In genomic region chr3:130095160-130095781, GRCm38 (mm10) we compare ENCODE assay signal across 9 mouse cellular contexts. TPM values are rescaled to one million over a fixed set of nuclear protein-coding genes. Genes with fewer than 3 reads are reported as not detected.
DNase-seq lines count a peak whose midpoint lies in the region; ATAC-seq and TF ChIP-seq lines count a peak whose summit lies in the region.
"Had no signal": no experiment of that assay in that cellular context is flagged by ENCODE, and none has a peak within 500 bp of the region (broad histone marks: within the 10 kb centered on the region; RNA-seq: fewer than 3 reads in every experiment).

No protein-coding gene starts in this region.

- no peaks in the 10 kb centered on the region for H3K27me3 ChIP-seq in heart, postnatal 0 days (ENCODE audit: control insufficient read depth, insufficient read depth, low read length)
- no peaks in the 10 kb centered on the region for H3K27me3 ChIP-seq in hindbrain, embryonic 14.5 days (ENCODE audit: control insufficient read depth, insufficient read depth, low read length)
- H3K27me3 ChIP-seq in limb, embryonic 11.5 days (ENCODE audit: control insufficient read depth, insufficient read depth, low read length): no peaks in the 10 kb centered on the region
- H3K27me3 ChIP-seq in neural tube, embryonic 13.5 days: no peaks in the 10 kb centered on the region
- H3K27me3 ChIP-seq: stomach, embryonic 15.5 days had no signal

- intact Hi-C loops in heart, postnatal 25 days (cut with DNase I): loop anchor here (1.0 to 2.0 kb wide), 2 partner anchors 479 to 600 kb away; no protein-coding TSS in a partner anchor

- WGBS in heart, postnatal 0 days: 38% methylated on average over 5 of the region's 5 CpGs
- WGBS in hindbrain, embryonic 14.5 days: 44% methylated on average over 5 of the region's 5 CpGs
- WGBS in limb, embryonic 11.5 days: 45% methylated on average over 5 of the region's 5 CpGs
- WGBS in neural tube, embryonic 13.5 days: 46% methylated on average over 5 of the region's 5 CpGs

- H3K9me3 ChIP-seq in heart, postnatal 0 days (replicated peaks; ENCODE audit: control insufficient read depth, low read length): no peaks in the 10 kb centered on the region
- H3K9me3 ChIP-seq in ES-E14 (ENCODE audit: control insufficient read depth, insufficient read depth, low read depth, low read length): no peaks in the 10 kb centered on the region
- H3K9me3 ChIP-seq in hindbrain, embryonic 14.5 days (ENCODE audit: control insufficient read depth, low read length): no peaks in the 10 kb centered on the region
- H3K9me3 ChIP-seq in limb, embryonic 11.5 days (ENCODE audit: control insufficient read depth, low read length): no peaks in the 10 kb centered on the region
- no peaks in the 10 kb centered on the region for H3K9me3 ChIP-seq in neural tube, embryonic 13.5 days
- H3K9me3 ChIP-seq: stomach, embryonic 15.5 days had no signal

- DNase-seq in heart, postnatal 0 days (ENCODE audit: low spot score): peak; percentile 24
- no peak for DNase-seq in heart, postnatal 25 days (ENCODE audit: low spot score)
- DNase-seq in ES-E14 (ENCODE audit: low read depth, low spot score): no peak
- peak; percentile 91 for DNase-seq in hindbrain, embryonic 14.5 days (ENCODE audit: low spot score)
- peak; percentile 73 for DNase-seq in limb, embryonic 11.5 days (ENCODE audit: low spot score)
- no peak for DNase-seq in urinary bladder, postnatal 10 days (ENCODE audit: low spot score)

- peak; percentile 83 for TF ChIP-seq CTCF in heart, postnatal 0 days (IDR thresholded peaks at IDR 0.05; ENCODE audit: low read depth)
- TF ChIP-seq CTCF in cortical plate, adult 2 months (IDR thresholded peaks at IDR 0.05; ENCODE audit: extremely low read depth, insufficient read depth, low read length): peak; percentile 72

- TF ChIP-seq POLR2A in cortical plate, adult 2 months (IDR thresholded peaks at IDR 0.05; ENCODE audit: extremely low read depth, insufficient read depth, low read length): no peak

- H3K4me3 ChIP-seq in heart, postnatal 0 days (ENCODE audit: low read depth, low read length): no peak overlapping the region
- no peak overlapping the region for H3K4me3 ChIP-seq in ES-E14 (ENCODE audit: insufficient read depth in 1 of 2, low read depth in 1 of 2, low read length in 2 of 2, poor library complexity in 1 of 2, severe bottlenecking in 1 of 2)
- no peak overlapping the region for H3K4me3 ChIP-seq in cortical plate, adult 2 months (ENCODE audit: insufficient read depth, low read length)
- no peak overlapping the region for H3K4me3 ChIP-seq in hindbrain, embryonic 14.5 days (replicated peaks; ENCODE audit: low read length)
- H3K4me3 ChIP-seq in limb, embryonic 11.5 days (ENCODE audit: low read depth, low read length): no peak overlapping the region
- no peak overlapping the region for H3K4me3 ChIP-seq in neural tube, embryonic 13.5 days
- H3K4me3 ChIP-seq: stomach, embryonic 15.5 days had no signal

- no peak overlapping the region for H3K27ac ChIP-seq in heart, postnatal 0 days (ENCODE audit: low read depth)
- H3K27ac ChIP-seq in ES-E14 (ENCODE audit: insufficient read depth, low read depth, low read length, poor library complexity, severe bottlenecking): no peak overlapping the region
- H3K27ac ChIP-seq in cortical plate, adult 2 months (ENCODE audit: insufficient read depth, low read length): no peak overlapping the region
- H3K27ac ChIP-seq in hindbrain, embryonic 14.5 days: 0 out of 2 replicates have a peak overlapping the region, but pooled peaks have one; percentile 7
- H3K27ac ChIP-seq in limb, embryonic 11.5 days (replicated peaks; ENCODE audit: low read depth, low read length): no peak overlapping the region
- H3K27ac ChIP-seq in neural tube, embryonic 13.5 days (replicated peaks): no peak overlapping the region
- H3K27ac ChIP-seq: stomach, embryonic 15.5 days had no signal

- in situ Hi-C loops in ES-E14 (cut with MboI; ENCODE audit: low sequenced_read_pairs in 2 of 2, unreplicated experiment in 2 of 2): loop anchor here in 1 of 2 experiments (10.0 kb wide), 2 partner anchors 480 to 590 kb away; no protein-coding TSS in a partner anchor

- no peak overlapping the region for H3K4me2 ChIP-seq in heart, postnatal 0 days (ENCODE audit: low read depth, low read length)
- no peak overlapping the region for H3K4me2 ChIP-seq in hindbrain, embryonic 14.5 days (replicated peaks)
- no peak overlapping the region for H3K4me2 ChIP-seq in limb, embryonic 11.5 days (ENCODE audit: low read depth, severe bottlenecking)
- no peak overlapping the region for H3K4me2 ChIP-seq in neural tube, embryonic 13.5 days
- H3K4me2 ChIP-seq: stomach, embryonic 15.5 days had no signal

- no peak for TF ChIP-seq EP300 in heart, postnatal 0 days (IDR thresholded peaks at IDR 0.05; ENCODE audit: low read depth)

- no peaks in the 10 kb centered on the region for H3K36me3 ChIP-seq in heart, postnatal 0 days (replicated peaks; ENCODE audit: control insufficient read depth, insufficient read depth, low read length)
- no peaks in the 10 kb centered on the region for H3K36me3 ChIP-seq in ES-E14 (ENCODE audit: control insufficient read depth, insufficient read depth, low read length, poor library complexity, severe bottlenecking)
- no peaks in the 10 kb centered on the region for H3K36me3 ChIP-seq in hindbrain, embryonic 14.5 days (replicated peaks; ENCODE audit: control insufficient read depth, insufficient read depth)
- no peaks in the 10 kb centered on the region for H3K36me3 ChIP-seq in limb, embryonic 11.5 days (ENCODE audit: control insufficient read depth, insufficient read depth, low read length)
- H3K36me3 ChIP-seq in neural tube, embryonic 13.5 days: no peaks in the 10 kb centered on the region
- H3K36me3 ChIP-seq: stomach, embryonic 15.5 days had no signal

- no peak overlapping the region for H3K9ac ChIP-seq in heart, postnatal 0 days (replicated peaks; ENCODE audit: low read depth, low read length)
- no peak overlapping the region for H3K9ac ChIP-seq in ES-E14 (ENCODE audit: insufficient read depth, low read depth, low read length, poor library complexity, severe bottlenecking)
- no peak overlapping the region for H3K9ac ChIP-seq in hindbrain, embryonic 14.5 days
- no peak overlapping the region for H3K9ac ChIP-seq in limb, embryonic 11.5 days (ENCODE audit: low read length)
- no peak overlapping the region for H3K9ac ChIP-seq in neural tube, embryonic 13.5 days
- H3K9ac ChIP-seq: stomach, embryonic 15.5 days had no signal

- no peak for ATAC-seq in heart, postnatal 0 days (ENCODE audit: insufficient read depth, low read depth)
- no peak; the same call in 1 of the 2 replicates for ATAC-seq in hindbrain, embryonic 14.5 days (ENCODE audit: low FRiP score)
- ATAC-seq in limb, embryonic 11.5 days (ENCODE audit: insufficient number of reproducible peaks, low FRiP score, low TSS enrichment, low read depth): no peak
- ATAC-seq in neural tube, embryonic 13.5 days (ENCODE audit: low read depth): 0 out of 2 replicates have a peak, but pooled peaks have one; percentile 61

- no peaks in the 10 kb centered on the region for H3K4me1 ChIP-seq in heart, postnatal 0 days (ENCODE audit: control insufficient read depth, insufficient read depth)
- H3K4me1 ChIP-seq in ES-E14 (ENCODE audit: control insufficient read depth in 2 of 2, insufficient read depth in 2 of 2, low read length in 2 of 2, poor library complexity in 1 of 2): no peaks in the 10 kb centered on the region
- H3K4me1 ChIP-seq in cortical plate, adult 2 months (ENCODE audit: control insufficient read depth, insufficient read depth, low read length): no peaks in the 10 kb centered on the region
- no peaks in the 10 kb centered on the region for H3K4me1 ChIP-seq in hindbrain, embryonic 14.5 days (replicated peaks; ENCODE audit: control insufficient read depth, insufficient read depth, low read length)
- no peaks in the 10 kb centered on the region for H3K4me1 ChIP-seq in limb, embryonic 11.5 days (ENCODE audit: control insufficient read depth, insufficient read depth, low read length)
- no peaks in the 10 kb centered on the region for H3K4me1 ChIP-seq in neural tube, embryonic 13.5 days (replicated peaks)
- H3K4me1 ChIP-seq: stomach, embryonic 15.5 days had no signal

TF ChIP-seq in ES-E14, 5 proteins besides CTCF, POLR2A, EP300 and RAD21:
- TF ChIP-seq ZC3H11A (IDR thresholded peaks at IDR 0.05; ENCODE audit: borderline replicate concordance, low read depth, low read length) (peak; percentile 80), MAFK (IDR thresholded peaks at IDR 0.05; ENCODE audit: insufficient read depth, low read depth, low read length) (no peak), HCFC1 (IDR thresholded peaks at IDR 0.05; ENCODE audit: borderline replicate concordance, insufficient read depth, low read length) (no peak), ZNF384 (IDR thresholded peaks at IDR 0.05; ENCODE audit: low read depth, low read length) (no peak)
TF ChIP-seq in ES-E14: peak in this region for 1.

RNA-seq across cellular contexts. Expression of gene Sec24b, which starts 33.9 kb away (rescaled TPM):
- total RNA-seq in heart, postnatal 0 days (2014; rRNA removed; ENCODE audit: low replicate concordance): 22.7 and 57.0 TPM in 2 replicates
- polyA plus RNA-seq in heart, postnatal 0 days (2015; fragmentation: Nextera tagmentation; extraction: Ambion mirVana): 12.9 TPM in 2 replicates
- 10 to 100 TPM; 31.9 to 33.2 TPM for total RNA-seq in heart, postnatal 25 days (2021)
- total RNA-seq in ES-E14 (2012; rRNA removed): 39.6 and 43.8 TPM in 2 replicates
- 53.8 and 57.7 TPM in 2 replicates for polyA plus RNA-seq in cortical plate, adult 2 months (2012; rRNA removed)
- 35.0 and 38.5 TPM in 2 replicates for polyA plus RNA-seq in hindbrain, embryonic 14.5 days (2014; fragmentation: Nextera tagmentation; extraction: Ambion mirVana)
- 33.6 and 38.5 TPM in 2 replicates for polyA plus RNA-seq in limb, embryonic 11.5 days (2014; fragmentation: Nextera tagmentation; extraction: Ambion mirVana)
- 31.4 and 34.1 TPM in 2 replicates for polyA plus RNA-seq in neural tube, embryonic 13.5 days (2015; fragmentation: Nextera tagmentation; extraction: Ambion mirVana)

RNA-seq across cellular contexts. Expression of gene Col25a1, which starts 36.0 kb away (rescaled TPM):
- total RNA-seq in heart, postnatal 0 days (2014; rRNA removed; ENCODE audit: low replicate concordance): 0.92 and 2.0 TPM in 2 replicates
- polyA plus RNA-seq in heart, postnatal 0 days (2015; fragmentation: Nextera tagmentation; extraction: Ambion mirVana): 0.67 and 0.71 TPM in 2 replicates
- total RNA-seq in heart, postnatal 25 days (2021): under 1 TPM; 0.36 to 0.42 TPM
- 0.45 and 0.48 TPM in 2 replicates for total RNA-seq in ES-E14 (2012; rRNA removed)
- polyA plus RNA-seq in cortical plate, adult 2 months (2012; rRNA removed): 9.1 and 10.4 TPM in 2 replicates
- 6.3 and 8.1 TPM in 2 replicates for polyA plus RNA-seq in hindbrain, embryonic 14.5 days (2014; fragmentation: Nextera tagmentation; extraction: Ambion mirVana)
- 18.3 and 20.8 TPM in 2 replicates for polyA plus RNA-seq in limb, embryonic 11.5 days (2014; fragmentation: Nextera tagmentation; extraction: Ambion mirVana)
- polyA plus RNA-seq in neural tube, embryonic 13.5 days (2015; fragmentation: Nextera tagmentation; extraction: Ambion mirVana): 3.1 and 4.5 TPM in 2 replicates

Comparison
In these comparisons a context has a peak if more than half of its experiments do, and no peak if none do; other contexts are left out.
1. DNase-seq: peak in heart, postnatal 0 days (single experiment), hindbrain, embryonic 14.5 days (single experiment) and limb, embryonic 11.5 days (single experiment); none in heart, postnatal 25 days (single experiment), ES-E14 (single experiment) and urinary bladder, postnatal 10 days (single experiment).